Mouse (Mus musculus) liver, adult 10 weeks (tissue): ENCODE measurements around the gene Naa11. TPM values are rescaled to one million over a fixed set of nuclear protein-coding genes. Genes with fewer than 3 reads are reported as not detected.

Source experiments
- polyA plus RNA-seq: library from polyadenylated mRNA; stranded (reverse); fragments of 350-450 nt; fragmentation: Illumina TruSeq; extraction: RNeasy Lipid Tissue Mini Kit (QIAGEN cat#74804); gene quantifications from one replicate; pipeline ENCODE4 v1.2.3, GENCODE M21; 2014; ENCODE audit warnings: low read depth, low replicate concordance

Gene Naa11
- polyA plus RNA-seq, result not detected

DNA sequence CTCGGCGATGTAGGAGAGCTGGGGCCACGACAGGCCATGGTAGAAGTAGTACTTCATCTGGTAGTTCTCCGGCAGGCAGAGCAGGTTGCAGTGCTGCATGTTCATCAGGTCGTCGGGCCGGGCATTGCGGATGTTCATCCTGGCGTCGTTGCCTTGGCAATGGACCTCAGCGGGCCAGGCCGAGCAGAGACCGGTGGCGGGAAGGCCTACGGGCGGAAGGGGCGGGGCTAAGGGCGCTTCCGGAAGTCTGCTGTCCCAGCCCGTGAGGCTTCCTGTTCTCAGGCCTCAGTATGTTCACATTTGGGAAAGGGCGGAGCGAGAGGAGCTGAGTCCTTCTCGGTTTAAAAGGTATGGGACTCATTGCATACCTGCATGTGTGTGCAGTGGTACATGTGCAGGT lies at the start of gene Naa11:
Gene Naa11 (minus strand): TSS at position 220 of the 400 bp plus-strand sequence.

Other genes with a start within 250 kb of the Naa11 start
- gene Gk2, start 64.6 kb upstream of the Naa11 start, polyA plus RNA-seq, result not detected